Mouse (Mus musculus) retina, postnatal 7 days (tissue): ENCODE measurements around the gene Lurap1.

Experiments
- DNase-seq: peaks from one replicate; pipeline ENCODE4 v3.0.0-alpha.2; 2012; ENCODE audit warnings: low read depth, low spot score

Gene Lurap1

DNA sequence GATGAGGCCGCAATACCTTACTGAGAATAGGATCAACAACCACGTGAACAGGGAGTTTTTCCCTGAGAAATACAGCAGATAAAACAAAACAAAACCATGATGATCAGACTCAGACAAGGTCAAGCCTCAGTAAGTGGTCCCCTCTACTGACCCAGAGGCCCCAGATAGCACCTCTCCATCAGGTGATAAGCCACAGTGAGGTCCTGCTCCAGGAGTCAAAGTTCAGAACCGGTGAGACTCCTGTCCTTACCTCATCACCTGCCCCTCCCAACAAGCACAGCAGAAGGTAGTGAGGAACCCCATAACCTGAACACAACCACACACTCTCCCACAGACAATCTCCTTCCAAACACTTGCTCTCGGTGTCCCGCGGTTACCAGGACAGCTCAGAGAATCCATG lies 40.4 kb downstream of the Lurap1 start:
- DNase-seq = no peak

DNA sequence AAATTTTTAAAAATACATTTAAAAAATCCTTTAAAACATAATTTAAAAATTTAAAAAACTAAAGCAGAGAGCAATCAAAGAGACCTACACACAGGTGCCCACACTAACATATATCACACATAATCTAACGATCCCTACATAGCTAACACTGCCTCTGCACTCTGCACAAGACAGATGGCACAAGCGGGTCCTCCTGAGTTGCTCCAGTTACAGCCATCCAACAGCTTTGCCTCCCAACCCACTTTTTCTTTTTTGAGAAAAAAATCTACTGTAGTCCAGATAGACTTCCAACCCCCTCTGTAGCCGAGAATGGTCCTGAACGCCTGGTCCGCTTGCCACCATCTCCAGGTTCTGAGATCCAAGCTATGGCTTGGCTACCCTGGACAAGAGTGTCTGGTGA lies 45.9 kb downstream of the Lurap1 start:
- DNase-seq = no peak

DNA sequence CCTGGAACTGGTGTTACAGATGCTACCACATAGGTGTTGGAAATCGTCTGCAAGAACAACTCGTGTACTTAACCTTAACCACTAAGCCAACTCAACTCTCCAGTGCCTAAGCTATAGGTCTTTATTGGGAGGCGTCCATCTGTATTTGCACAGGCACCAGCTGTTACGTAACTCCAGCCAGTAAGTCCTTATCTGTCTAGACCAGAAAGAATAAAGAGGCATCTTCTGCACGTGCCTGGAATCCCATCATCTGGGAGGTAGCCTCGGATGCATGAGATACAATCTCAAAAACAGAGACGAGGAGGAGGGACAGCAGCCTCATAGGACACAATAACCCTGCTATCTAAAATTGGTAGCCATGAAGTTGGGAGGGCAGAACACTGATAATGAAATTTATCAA lies 50.2 kb downstream of the Lurap1 start:
- DNase-seq = no peak

DNA sequence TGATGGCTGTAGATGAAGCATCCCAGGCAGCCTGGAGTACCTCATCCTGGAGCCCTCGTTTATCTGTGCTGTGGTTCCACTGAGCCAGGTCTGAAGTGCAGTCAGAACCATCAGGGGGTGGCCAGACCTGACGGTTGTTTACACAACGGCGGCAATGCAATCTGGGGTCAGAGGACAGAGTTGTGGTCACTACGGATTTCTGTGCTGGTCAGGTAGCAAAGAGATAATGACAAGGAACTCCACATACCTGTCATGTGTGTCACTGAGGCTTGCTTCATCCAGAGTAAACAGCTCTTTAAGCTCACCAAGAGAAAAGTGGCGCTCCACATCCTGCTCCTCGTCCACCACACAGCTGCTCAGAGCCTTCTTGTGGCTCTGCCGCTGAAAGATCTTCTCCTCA lies 53.9 kb downstream of the Lurap1 start:
- DNase-seq = no peak

DNA sequence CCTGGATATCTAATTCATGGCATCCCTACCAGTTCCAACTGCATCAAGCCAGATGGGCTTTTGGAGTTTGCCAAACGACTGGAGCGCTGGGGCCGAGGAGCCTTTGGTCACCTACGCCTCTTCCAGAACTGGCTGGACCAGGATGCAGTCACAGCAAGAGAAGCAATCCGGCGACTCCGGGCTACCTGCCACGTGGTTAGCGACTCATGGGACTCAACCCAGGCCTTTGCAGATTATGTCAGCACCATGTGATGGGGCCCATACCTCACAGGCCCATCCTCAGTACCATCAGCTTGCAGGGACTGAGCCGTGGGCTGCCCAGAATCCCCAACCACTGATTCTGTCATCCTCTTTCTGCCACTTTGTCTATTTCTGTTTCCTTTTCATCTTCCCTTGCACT lies 54.8 kb downstream of the Lurap1 start:
- DNase-seq = no peak

DNA sequence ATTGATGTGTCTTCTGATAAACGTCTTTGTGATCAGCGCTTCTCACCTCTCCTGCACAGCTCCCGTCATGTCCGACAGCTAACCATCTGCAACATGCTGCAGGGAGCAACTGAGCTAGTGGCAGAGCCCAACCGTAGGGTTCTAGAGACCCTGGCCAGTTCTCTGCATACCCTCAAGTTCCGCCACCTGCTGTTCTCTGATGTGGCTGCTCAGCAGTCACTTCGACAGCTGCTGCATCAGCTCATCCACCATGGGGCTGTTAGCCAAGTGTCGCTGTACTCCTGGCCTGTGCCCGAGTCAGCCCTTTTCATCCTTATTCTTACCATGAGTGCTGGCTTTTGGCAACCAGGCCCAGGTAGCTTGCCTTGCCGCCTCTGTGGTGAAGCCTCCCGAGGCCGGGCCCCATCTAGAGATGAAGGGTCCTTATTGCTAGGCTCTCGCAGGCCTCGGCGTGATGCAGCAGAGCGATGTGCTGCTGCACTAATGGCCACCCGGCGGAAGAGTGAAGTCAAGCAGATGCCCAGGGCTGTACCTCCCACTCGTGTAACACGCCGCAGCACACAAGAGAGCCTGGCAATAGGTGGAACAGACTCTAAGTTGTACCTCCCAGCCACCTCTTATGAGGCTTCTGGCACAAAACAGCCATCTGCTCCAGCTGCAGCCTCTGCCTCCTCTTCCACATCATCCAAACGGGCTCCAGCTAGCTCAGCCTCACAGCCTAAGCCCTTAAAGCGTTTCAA lies 62.5 kb downstream of the Lurap1 start:
- DNase-seq = no peak
